Mouse (Mus musculus) embryonic facial prominence, embryonic 10.5 days (tissue): ENCODE data around the gene 1700080E11Rik. TPM values are rescaled to one million over a fixed set of nuclear protein-coding genes. Genes with fewer than 3 reads are reported as not detected.
A peak's percentile ranks its signal among the peaks of the same experiment; 100 is the strongest.
"Not testable (repeated sequence)": the region's sequence is repeated elsewhere in the genome, so short reads cannot be mapped to it uniquely, and the experiment has no call there.

Experiments
- DNase-seq: peaks from one replicate; pipeline ENCODE4 v3.0.0-alpha.2; 2017; ENCODE audit warnings: low spot score
- H3K27ac ChIP-seq: fragments of 300-500 bp; sonication (generic); replicated peaks from 2 replicates; pipeline ENCODE4 v1.5.1; 2016; ENCODE audit warnings: mild to moderate bottlenecking
- H3K27me3 ChIP-seq: fragments of 300-500 bp; sonication (generic); replicated peaks from 2 replicates; pipeline ENCODE4 v1.6.1; 2016; ENCODE audit warnings: low read depth, mild to moderate bottlenecking; ENCODE audit not compliant: poor library complexity, severe bottlenecking
- H3K36me3 ChIP-seq: fragments of 300-500 bp; sonication (generic); replicated peaks from 2 replicates; pipeline ENCODE4 v1.6.1; 2016; ENCODE audit warnings: mild to moderate bottlenecking, moderate library complexity
- H3K4me1 ChIP-seq: fragments of 300-500 bp; sonication (generic); 2 replicates; pipeline ENCODE4 v1.6.1; 2016
- H3K4me3 ChIP-seq: fragments of 300-500 bp; sonication (generic); 2 replicates; pipeline ENCODE4 v1.5.1; 2016; ENCODE audit warnings: mild to moderate bottlenecking, moderate library complexity
- H3K9me3 ChIP-seq: fragments of 300-500 bp; sonication (generic); 2 replicates; pipeline ENCODE4 v1.6.1; 2016; ENCODE audit warnings: mild to moderate bottlenecking
- WGBS: fragments of 180-500 bp; shearing (Covaris S2); methylation state at CpG from one replicate; pipeline ENCODE4 v1.1.7; 2016; 5-methylcytosine and 5-hydroxymethylcytosine counted together
- polyA plus RNA-seq: library from polyadenylated mRNA; unstranded; fragments of >200 nt; fragmentation: Nextera tagmentation; extraction: Ambion mirVana; gene quantifications from 2 replicates; pipeline ENCODE4 v1.2.1, GENCODE M21; 2016

Gene 1700080E11Rik
- not detected in 2 replicates for polyA plus RNA-seq

DNA sequence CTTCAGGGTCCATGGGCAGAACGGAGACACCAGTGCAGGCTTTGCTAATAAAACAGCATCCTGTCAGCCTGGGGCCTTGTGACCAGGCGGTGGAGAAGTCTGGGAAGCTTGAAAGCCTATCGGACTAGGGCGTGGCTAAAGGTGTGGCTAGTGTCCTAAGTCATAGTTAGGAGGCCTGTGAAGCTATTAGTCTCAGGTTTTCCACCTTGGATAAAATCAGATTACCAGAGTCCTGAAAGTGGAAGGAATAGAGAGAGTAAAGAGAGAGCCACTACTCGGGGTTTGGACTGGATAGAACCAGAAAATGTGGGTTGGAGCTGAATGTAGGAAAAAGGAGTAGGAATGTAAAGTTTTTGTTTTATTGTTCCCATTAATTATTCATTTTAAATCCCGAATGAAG lies at the start of gene 1700080E11Rik:
Gene 1700080E11Rik (minus strand): TSS at position 101 of the 400 bp plus-strand sequence.
- H3K9me3 ChIP-seq: no peaks in the 10 kb centered on the region
- H3K27ac ChIP-seq: no peak within 1 kb of the TSS
- no peak within 1 kb of the TSS for H3K4me3 ChIP-seq
- H3K4me1 ChIP-seq: no peaks in the 10 kb centered on the region
- no peak for DNase-seq
- 82% methylated on average over 6 of the region's 6 CpGs for WGBS
- no peaks in the 10 kb centered on the region for H3K36me3 ChIP-seq
- H3K27me3 ChIP-seq: no peaks in the 10 kb centered on the region

GRCm38 (mm10) chr9:105186725-105187124 lies 41.8 kb upstream of the 1700080E11Rik start:
- 76% methylated on average over 3 of the region's 3 CpGs for WGBS

DNA sequence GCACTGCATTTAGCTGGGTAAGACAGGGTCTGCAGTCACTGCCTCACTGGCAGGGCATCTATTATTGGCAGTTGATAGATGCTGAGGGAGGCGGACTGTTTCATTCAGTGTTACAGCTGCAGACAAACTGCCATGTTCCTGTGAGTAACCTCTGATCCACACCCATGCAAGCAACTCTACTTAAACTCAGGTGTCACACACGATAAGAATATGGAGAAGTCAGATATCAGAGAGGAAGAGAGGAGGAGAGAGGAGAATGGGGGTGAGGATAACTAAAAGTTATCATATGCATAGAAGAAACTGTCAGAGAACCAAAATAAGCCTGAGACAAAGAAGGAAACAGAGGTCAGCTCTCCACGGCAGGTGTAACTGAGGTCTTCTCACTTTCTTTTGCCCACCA lies 37.5 kb upstream of the 1700080E11Rik start:
- no peak for DNase-seq
- no peak overlapping the region for H3K4me3 ChIP-seq
- 91% methylated on average over 3 of the region's 3 CpGs for WGBS
- H3K27ac ChIP-seq: no peak overlapping the region
- H3K36me3 ChIP-seq: no peaks in the 10 kb centered on the region
- no peaks in the 10 kb centered on the region for H3K9me3 ChIP-seq
- H3K27me3 ChIP-seq: no peaks in the 10 kb centered on the region
- no peaks in the 10 kb centered on the region for H3K4me1 ChIP-seq

More at GRCm38 (mm10) chr9:105186725-105187124, 41.8 kb upstream of the 1700080E11Rik start:
- Histone ChIP-seq H3K27ac (no peak overlapping the region), H3K27me3 (no peaks in the 10 kb centered on the region), H3K4me3 (no peak overlapping the region), H3K9me3 (no peaks in the 10 kb centered on the region), H3K36me3 (no peaks in the 10 kb centered on the region), H3K4me1 (no peaks in the 10 kb centered on the region)
- no peak for DNase-seq

DNA sequence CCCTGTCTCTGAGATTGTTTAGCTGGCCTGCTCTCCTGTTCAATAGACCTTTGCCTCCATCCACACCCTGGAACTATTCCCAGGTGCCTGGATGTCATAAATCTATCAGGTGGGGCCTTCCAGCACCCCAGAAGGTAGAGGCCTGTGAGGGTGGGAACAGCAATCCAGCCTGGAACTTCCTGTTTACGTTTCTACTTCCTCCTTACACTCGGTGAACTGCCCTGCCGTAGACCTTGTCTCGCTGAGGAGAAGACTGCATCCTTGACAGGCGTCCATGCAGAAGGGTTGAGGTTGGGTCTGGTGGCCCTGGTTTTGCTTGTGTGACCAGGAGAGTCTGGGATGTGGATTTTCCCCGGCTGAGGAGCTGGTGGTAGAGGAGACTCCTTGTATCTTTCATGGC lies 5.7 kb downstream of the 1700080E11Rik start:
- H3K4me1 ChIP-seq: no peaks in the 10 kb centered on the region
- 78% methylated on average over 6 of the region's 6 CpGs for WGBS
- DNase-seq: no peak
- no peaks in the 10 kb centered on the region for H3K27me3 ChIP-seq
- H3K9me3 ChIP-seq: no peaks in the 10 kb centered on the region
- no peak overlapping the region for H3K27ac ChIP-seq
- H3K4me3 ChIP-seq: no peak overlapping the region
- H3K36me3 ChIP-seq: no peaks in the 10 kb centered on the region

DNA sequence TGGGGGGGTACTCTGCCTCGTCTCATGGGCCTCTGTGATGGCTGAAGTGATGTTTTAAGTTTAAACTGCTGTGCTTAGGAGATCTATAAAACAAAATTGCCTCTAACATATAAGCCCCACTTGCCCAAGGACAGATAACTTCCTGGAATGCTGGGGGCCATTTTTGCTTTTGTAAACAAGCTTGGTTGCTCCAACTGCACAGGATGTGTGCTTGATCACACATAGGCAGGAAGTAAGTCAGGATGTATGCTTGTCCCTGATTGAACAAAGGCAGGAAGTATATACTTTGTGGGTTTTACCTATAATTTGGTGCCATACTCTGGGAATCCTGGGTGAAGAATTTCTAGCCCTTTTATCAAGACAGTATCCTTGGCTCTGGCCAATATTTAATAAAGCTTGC lies 8.5 kb downstream of the 1700080E11Rik start:
- Histone ChIP-seq H3K36me3 (no peaks in the 10 kb centered on the region), H3K4me3 (no peak overlapping the region), H3K4me1 (peaks cover 5% of the 10 kb centered on the region), H3K27ac (no peak overlapping the region), H3K9me3 (no peaks in the 10 kb centered on the region), H3K27me3 (no peaks in the 10 kb centered on the region)
- DNase-seq: no peak
- 45% methylated on average over 1 of the region's 1 CpGs for WGBS

GRCm38 (mm10) chr9:105134536-105134935 lies 10.4 kb downstream of the 1700080E11Rik start:
- no peaks in the 10 kb centered on the region for H3K9me3 ChIP-seq
- peaks cover 14% of the 10 kb centered on the region for H3K4me1 ChIP-seq
- no peak overlapping the region for H3K27ac ChIP-seq
- WGBS: 85% methylated on average over 5 of the region's 5 CpGs
- H3K4me3 ChIP-seq: no peak overlapping the region
- no peak for DNase-seq
- no peaks in the 10 kb centered on the region for H3K36me3 ChIP-seq
- H3K27me3 ChIP-seq: 0 out of 2 replicates have a peak, but pooled peaks cover 9% of the 10 kb centered on the region

DNA sequence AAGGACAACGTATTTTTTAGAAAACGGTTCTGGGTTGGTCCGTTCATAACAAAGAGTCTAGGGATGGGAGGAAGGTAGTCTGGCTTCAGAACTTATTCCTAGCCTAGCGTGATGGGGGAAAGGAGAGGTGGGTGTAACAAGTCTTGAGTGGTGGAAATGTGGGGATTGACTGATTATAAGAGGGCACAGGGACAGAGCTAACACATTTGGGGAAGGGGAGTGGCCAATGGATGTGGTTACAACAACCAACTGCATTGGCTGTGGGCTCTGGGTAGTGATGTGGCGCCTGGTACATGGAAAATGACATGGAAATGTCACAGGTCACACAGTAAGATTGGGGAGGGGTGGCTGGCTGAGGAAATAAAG lies 12.9 kb downstream of the 1700080E11Rik start:
- Histone ChIP-seq H3K27ac (peak overlapping the region; percentile 89), H3K4me3 (peak overlapping the region; percentile 83), H3K27me3 (0 out of 2 replicates have a peak, but pooled peaks cover 9% of the 10 kb centered on the region), H3K9me3 (no peaks in the 10 kb centered on the region), H3K4me1 (peaks cover 14% of the 10 kb centered on the region), H3K36me3 (no peaks in the 10 kb centered on the region)
- no peak for DNase-seq
- 22% methylated on average over 5 of the region's 5 CpGs for whole genome bisulfite sequencing

DNA sequence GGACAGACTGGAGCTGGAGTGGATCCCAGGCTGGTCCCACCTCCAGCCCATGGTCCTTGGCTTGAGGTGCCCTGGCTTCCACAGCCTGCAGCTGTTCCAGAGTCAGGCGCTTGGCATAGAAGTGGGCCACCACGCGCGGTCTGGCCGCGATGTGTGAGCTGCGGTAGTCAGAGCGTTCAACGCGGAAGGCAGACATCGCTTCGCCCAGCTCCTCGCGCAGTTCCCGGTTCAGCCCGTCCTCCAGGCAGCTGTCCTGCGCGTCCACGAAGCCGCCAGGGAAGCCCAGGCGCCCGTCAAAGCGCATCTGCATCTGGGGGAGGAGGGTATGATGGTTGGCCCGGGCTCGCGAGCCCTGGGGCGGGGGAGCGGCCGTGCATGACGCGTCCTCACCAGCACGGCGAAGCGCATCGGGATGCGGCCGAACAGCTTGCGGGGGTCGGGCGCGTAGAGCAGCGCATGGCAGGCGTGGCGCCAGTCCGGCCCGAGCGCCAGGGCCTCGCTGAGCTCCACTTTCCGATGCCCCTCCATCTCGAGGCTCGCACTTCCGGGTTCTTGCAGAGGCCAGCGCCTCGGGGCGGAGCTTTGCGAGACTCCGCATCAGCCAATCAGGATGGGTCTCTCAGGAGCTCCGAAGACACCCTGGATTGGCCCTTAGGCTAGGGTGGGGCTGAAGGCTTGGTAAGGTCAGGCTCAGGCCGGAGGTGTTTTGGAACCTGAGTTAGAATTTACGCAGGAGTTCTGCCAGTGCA lies 13.5 kb downstream of the 1700080E11Rik start, which contains the start of gene Nudt16:
Gene Nudt16 (minus strand): TSS at position 572 of the 749 bp plus-strand sequence.
- Histone ChIP-seq H3K4me3 (peak within 1 kb of the TSS; percentile 83), H3K36me3 (no peaks in the 10 kb centered on the region), H3K27ac (peak within 1 kb of the TSS; percentile 89), H3K27me3 (0 out of 2 replicates have a peak, but pooled peaks cover 9% of the 10 kb centered on the region), H3K9me3 (no peaks in the 10 kb centered on the region), H3K4me1 (peaks cover 14% of the 10 kb centered on the region)
- DNase-seq: peak; percentile 92
- under 1% methylated on average over 60 of the region's 60 CpGs for WGBS

- 94% methylated on average over 8 of the region's 8 CpGs for WGBS
- Histone ChIP-seq H3K4me3 (no peak overlapping the region), H3K27ac (no peak overlapping the region), H3K27me3 (0 out of 2 replicates have a peak, but pooled peaks cover 9% of the 10 kb centered on the region), H3K4me1 (peaks cover 14% of the 10 kb centered on the region), H3K36me3 (no peaks in the 10 kb centered on the region), H3K9me3 (no peaks in the 10 kb centered on the region)
- no peak for DNase-seq
Observed at GRCm38 (mm10) chr9:105130331-105130730, 14.6 kb downstream of the 1700080E11Rik start.

DNA sequence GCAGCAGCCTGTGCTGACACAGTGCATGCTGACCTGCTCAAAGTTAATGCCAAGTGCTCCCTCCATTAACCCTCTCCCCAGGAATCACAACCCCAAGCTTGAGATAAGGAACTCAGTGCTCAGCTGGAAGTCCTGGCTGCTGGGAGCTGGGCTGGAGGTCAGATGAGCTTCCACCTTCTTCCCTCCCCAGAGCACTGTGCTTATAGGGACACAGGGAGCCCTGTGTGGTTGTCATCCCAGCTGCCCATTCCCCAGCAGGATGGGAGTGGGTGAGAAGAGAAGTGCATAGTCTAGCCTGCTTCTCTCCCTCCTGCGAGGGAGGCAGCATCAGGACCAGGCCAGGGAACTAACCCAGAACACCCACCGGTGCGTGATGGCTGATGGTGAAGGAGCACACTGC lies 19.7 kb downstream of the 1700080E11Rik start:
- not testable (repeated sequence) for H3K36me3 ChIP-seq, H3K4me1 ChIP-seq, H3K27ac ChIP-seq, H3K9me3 ChIP-seq, H3K27me3 ChIP-seq, H3K4me3 ChIP-seq, DNase-seq
- 73% methylated on average over 3 of the region's 3 CpGs for WGBS

GRCm38 (mm10) chr9:105103893-105104292 lies 41.0 kb downstream of the 1700080E11Rik start:
- H3K4me1 ChIP-seq: 0 out of 2 replicates have a peak, but pooled peaks cover 2% of the 10 kb centered on the region
- no peaks in the 10 kb centered on the region for H3K27me3 ChIP-seq
- no peaks in the 10 kb centered on the region for H3K9me3 ChIP-seq
- no peak for DNase-seq
- no peak overlapping the region for H3K4me3 ChIP-seq
- H3K27ac ChIP-seq: no peak overlapping the region
- H3K36me3 ChIP-seq: no peaks in the 10 kb centered on the region
- WGBS: 93% methylated on average over 5 of the region's 5 CpGs

DNA sequence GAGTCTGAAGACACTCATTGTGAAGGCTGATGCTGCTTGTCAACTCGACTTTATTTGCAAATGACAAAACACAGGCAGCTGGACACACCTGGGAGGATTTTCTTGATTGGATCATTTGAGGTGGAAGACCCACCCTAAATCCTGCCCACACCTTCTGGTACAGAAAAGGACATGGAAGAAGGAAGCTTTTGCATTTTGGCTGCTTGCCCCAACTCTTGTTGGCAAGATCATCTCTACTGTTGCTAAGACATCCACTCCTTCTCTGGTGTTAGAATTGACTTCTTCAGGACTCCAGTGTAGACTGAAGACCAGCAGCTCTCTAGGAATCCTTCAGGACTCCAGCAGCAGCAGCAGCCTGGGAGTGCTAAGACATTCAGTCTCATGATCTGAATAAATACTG lies 43.0 kb downstream of the 1700080E11Rik start:
- no peak overlapping the region for H3K27ac ChIP-seq
- H3K4me1 ChIP-seq: 0 out of 2 replicates have a peak, but pooled peaks cover 2% of the 10 kb centered on the region
- whole genome bisulfite sequencing: 77% methylated on average over 1 of the region's 1 CpGs
- H3K27me3 ChIP-seq: no peaks in the 10 kb centered on the region
- no peaks in the 10 kb centered on the region for H3K36me3 ChIP-seq
- DNase-seq: no peak
- H3K9me3 ChIP-seq: no peaks in the 10 kb centered on the region
- H3K4me3 ChIP-seq: no peak overlapping the region
